Mouse (Mus musculus): ENCODE results near the gene Itpk1.
"Not testable (repeated sequence)": the region's sequence is repeated elsewhere in the genome, so short reads cannot be mapped to it uniquely, and the experiment has no call there.

Itpk1 gene

DNA sequence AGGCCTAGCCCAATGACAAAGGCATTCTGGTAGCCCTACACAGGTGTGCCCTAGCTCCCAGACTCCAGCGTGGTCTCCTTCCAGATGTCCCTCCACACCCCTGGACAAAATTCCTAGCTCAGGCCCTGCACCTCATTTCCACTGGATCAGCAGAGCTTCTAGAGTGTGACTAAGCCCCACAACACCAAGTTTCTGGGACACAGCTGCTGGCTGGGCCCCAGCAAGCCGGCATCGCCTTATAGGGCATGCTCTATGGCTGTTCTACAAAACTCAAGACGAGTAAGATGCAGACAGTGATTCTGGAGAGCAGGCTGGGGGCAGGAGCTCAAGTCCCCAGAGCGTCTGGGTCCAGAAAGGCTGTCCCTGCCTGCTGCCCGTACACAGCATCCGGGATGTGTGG is 43.0 kb downstream of the Itpk1 start:
- no peak for DNase-seq (ENCODE audit: low spot score in 2 of 2)

DNA sequence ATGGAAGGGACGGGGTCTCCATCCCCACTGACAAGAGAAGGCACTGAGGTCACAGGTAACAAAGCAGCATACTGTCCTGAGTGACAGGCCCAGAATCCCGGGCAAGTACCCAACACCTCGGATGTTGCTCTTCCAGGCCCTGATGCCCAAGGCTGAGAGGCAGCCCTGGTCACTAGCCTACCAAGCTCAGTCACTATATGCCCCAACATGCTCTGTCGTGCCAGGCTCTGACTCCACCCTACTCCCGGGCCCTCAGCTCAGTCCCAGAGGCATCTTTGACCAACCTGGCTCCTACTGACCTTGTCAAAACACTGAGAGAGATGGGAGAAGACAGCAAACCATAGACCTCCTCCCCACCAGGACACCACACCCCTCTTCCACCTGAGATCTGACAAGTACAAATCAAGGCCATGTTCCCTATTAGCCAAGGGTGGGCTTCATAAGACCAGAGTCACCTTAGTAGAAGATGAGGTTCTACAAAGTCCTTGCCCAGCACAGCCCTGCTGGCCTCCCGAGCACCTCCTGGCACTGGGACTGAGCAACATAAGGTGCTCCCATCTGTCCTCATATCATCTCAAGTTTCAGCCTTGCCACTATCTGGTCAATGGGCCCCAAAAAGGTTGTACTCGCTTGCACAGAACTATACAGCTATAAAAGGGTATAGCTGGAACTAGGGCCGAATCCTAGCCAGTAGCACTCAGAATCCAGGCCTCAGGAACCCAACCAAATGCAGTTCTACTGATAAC is 43.7 kb downstream of the Itpk1 start:
- no peak for DNase-seq (ENCODE audit: low spot score in 2 of 2)

DNA sequence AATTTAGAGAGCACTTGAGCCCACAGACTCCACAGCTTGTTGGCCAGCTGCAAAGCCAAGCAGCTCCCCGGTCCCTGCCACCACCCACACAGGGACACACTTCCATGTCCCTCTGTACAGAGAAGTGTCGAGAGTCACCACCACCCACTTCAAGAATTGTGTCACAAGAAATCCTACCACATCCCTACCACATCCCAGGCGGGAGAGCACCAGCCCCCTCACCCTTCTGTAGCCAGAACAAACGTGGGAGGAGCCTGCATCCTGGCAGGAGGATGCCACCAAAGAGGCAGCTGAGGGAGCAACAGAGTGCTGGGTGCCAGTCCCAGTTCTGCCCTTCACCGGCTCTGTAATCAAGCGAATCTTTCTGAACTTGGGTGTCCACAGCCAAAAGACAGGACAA is 51.7 kb downstream of the Itpk1 start:
- DNase-seq (ENCODE audit: low spot score in 2 of 2): no peak

DNA sequence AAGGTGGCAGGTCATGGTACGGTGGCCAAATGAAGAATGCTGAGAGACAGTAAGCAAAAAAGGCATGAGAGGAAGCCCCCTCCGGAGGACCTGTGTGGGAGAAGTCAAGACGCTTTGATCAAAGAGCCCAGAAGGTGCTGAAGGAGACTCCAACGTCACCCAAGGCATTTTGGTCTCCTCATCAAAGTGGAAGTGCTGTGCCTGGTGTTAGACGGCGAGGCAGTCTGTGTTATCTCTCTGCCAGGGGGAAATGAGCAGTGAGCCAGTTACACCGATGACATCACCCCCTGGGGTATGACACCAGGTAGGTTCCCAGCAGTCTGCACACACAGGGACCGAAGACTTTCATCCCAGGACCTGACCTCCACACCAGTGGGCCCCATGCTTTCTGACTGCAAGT is 52.3 kb downstream of the Itpk1 start:
- no peak for DNase-seq (ENCODE audit: low spot score in 2 of 2)

GRCm38 (mm10) chr12:102651871-102652270 is 52.9 kb downstream of the Itpk1 start:
- no peak for DNase-seq (ENCODE audit: low spot score in 2 of 2)

- no peak for DNase-seq (ENCODE audit: low spot score in 2 of 2)
These were observed 53.3 kb downstream of the Itpk1 start for GRCm38 (mm10) chr12:102651401-102651800.

- DNase-seq (ENCODE audit: low spot score in 2 of 2): no peak
These were observed 54.1 kb downstream of the Itpk1 start for GRCm38 (mm10) chr12:102650649-102651048.

DNA sequence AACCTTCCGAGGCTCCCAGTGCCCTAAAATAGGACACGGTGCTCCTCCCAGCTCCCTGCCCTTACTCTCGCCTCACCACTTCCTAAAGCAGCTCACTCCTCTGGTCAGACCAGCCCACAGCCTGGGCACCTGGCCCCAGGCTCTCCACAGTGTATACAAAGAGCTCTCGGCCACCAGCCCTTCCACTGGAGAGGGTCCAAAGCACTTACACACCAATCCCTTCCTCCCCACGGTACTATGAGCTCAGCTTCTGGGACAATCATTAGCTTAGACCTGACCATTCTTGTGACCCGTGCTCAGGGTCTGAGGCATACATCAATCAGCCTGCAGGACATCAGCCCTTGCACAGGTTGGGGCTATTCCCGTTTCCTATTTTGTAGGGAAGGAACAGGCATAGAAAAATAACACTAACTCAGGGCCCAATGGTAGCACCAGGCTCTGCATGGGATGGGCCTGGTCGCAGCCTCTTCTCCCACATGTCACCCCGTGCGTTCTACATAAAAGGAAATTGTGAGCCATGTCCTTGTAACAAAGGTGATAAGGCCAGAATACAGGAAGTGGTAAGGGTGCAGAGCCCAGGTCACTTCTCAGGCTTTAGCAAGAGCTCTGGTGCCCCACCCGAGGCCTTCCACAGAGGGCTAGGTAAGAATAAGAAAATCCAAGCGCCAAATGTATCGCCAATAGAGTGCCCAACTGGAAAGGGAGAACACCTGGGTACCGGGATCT is 56.7 kb downstream of the Itpk1 start:
- DNase-seq (ENCODE audit: low spot score in 2 of 2): no peak

- DNase-seq (ENCODE audit: low spot score in 2 of 2): no peak
These were observed 58.0 kb downstream of the Itpk1 start for GRCm38 (mm10) chr12:102646586-102647260.

- no peak for DNase-seq (ENCODE audit: low spot score in 2 of 2)
These were observed 58.7 kb downstream of the Itpk1 start for GRCm38 (mm10) chr12:102645911-102646585.

GRCm38 (mm10) chr12:102643316-102643715 is 61.4 kb downstream of the Itpk1 start:
- DNase-seq (ENCODE audit: low spot score in 2 of 2): no peak

DNA sequence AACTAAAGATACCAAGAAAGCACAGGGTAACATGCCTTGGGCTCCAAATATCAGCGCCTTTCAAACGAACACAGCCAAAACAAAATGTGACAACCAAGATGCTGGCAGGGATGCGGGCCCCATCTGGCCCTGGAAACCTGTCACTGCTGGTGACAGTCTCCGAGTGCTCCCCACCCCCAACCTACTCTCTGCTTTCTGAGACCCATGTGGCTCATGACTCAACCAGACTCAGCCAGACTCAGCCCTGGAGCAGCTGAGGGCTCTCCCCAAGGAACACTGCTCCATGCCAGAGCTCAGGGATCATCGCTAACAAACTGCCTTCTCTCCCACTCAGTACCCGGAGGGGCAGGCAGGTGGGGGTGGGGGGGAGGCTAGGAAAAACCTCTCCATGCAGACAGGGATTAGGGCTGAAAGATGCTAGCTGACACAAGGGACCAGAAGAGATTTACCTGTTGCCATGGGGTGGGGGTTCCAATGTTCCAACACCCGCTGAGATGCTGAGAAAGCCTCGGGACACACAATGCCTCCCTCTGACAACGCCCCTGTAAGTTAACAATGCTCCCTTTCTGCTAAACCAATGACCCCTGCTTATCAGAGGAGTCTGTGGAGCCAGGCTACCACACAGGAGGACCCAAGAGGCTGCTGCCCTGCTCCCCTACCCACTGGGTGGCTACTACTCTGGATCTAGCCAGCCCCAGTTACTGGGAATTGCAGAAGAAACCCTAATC is 64.1 kb downstream of the Itpk1 start:
- DNase-seq (ENCODE audit: low spot score in 2 of 2): peak; percentile 43 to 49

GRCm38 (mm10) chr12:102638878-102639277 is 65.9 kb downstream of the Itpk1 start:
- DNase-seq (ENCODE audit: low spot score in 2 of 2): no peak

DNA sequence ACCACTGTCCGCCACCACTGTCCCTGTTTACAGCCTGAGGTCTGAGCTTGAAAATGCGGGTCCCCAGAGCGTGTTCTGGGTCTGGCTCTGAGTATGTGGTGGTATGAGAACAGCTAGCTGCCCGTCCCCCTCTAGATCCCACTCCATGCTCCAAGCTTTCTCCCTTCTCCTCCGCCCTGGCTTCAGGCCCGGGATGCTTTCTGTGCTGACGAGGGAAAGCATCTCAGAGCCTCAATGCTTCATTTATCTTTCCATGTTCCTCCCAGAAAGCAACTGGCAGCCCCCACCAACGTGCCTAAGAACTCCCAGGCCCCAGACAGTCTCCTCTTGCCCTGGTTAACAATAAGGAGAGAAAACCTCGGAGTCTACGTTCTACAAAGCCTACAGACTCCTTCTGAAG is 67.5 kb downstream of the Itpk1 start:
- no peak for DNase-seq (ENCODE audit: low spot score in 2 of 2)

DNA sequence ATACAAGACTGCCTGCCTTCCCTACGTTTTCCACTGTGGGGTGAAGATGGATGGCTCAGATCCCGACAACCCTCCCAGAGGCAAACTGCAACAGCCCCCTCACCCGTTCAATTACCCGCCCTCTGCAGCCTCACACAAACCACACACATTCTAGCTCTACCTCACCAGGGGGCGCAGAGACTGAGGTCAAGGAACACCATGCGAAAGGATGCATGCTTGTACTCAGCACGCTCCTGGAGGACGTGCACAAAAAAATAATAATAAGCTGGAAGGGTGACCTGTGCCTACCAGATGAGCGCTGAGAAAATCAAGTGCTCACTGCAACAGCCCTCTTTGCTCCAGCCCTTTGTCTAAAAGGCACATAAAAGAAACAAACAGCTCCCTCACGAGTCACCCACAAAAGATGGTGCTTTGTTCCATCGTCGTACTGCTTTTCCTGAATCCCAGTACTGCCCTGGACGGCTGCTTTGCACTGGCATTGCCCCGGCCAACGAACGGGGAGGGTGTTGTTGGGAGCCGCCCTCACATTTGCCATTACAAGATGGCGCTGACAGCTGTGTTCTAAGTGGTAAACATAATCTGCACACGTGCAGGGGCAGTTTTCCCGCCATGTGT is 70.2 kb downstream of the Itpk1 start:
- no peak for DNase-seq (ENCODE audit: low spot score in 2 of 2)

DNA sequence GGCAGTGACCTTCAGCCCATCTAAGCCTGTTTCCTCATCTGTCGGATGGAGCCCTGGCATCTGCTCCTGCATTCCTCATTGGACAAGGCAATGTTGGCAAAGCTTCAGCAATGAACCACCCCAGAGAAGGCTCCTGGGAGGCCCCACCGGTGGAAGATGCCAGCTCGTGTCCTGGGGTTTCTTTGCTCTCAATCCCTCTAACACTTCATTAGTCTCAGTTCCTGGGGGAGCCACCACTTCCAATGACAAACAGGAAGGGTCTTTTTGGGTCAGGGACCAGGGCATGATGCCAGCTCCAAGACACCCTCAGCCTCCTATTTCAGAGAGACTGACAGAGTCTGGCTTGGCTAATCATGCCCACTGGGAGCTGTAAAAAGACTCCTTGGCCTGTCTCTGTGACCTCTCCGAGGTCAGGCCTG is 71.6 kb downstream of the Itpk1 start:
- no peak for DNase-seq (ENCODE audit: low spot score in 2 of 2)

GRCm38 (mm10) chr12:102631690-102632089 is 73.0 kb downstream of the Itpk1 start:
- no peak for DNase-seq (ENCODE audit: low spot score in 2 of 2)

GRCm38 (mm10) chr12:102630471-102630870 is 74.3 kb downstream of the Itpk1 start:
- not testable (repeated sequence) for DNase-seq (ENCODE audit: low spot score in 2 of 2)

- no peak for DNase-seq (ENCODE audit: low spot score in 2 of 2)
These were observed 76.5 kb downstream of the Itpk1 start for GRCm38 (mm10) chr12:102628221-102628620.

- no peak for DNase-seq (ENCODE audit: low spot score in 2 of 2)
These were observed 77.2 kb downstream of the Itpk1 start for GRCm38 (mm10) chr12:102627545-102627944.

DNA sequence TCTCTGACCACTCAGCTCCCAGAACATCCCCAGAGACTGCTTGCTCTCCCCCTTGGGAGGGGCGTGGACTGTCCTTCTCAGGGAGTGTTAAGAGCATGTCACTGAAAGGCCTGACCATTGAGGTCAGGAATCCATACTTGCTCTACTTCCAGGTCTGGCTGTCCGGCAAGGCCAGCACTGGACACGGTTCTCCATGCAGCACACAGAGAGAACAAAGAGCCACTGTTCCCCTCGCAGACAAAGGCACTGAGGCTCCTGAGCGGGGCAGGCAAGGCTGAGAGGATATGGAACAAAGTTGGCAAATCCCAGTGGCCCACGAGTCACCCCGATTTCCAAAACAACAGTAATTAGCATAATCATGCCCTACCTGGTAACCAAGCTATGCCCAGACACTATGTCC is 77.9 kb downstream of the Itpk1 start:
- DNase-seq (ENCODE audit: low spot score in 2 of 2): no peak
